Mouse (Mus musculus) adrenal gland, postnatal 4 days (tissue): ENCODE data around the gene Ccdc144b. TPM values are rescaled to one million over a fixed set of nuclear protein-coding genes. Genes with fewer than 3 reads are reported as not detected.

Source experiments
- DNase-seq, 2 experiments: peaks; one replicate each; pipeline ENCODE4 v3.0.0; 2021 to 2022; ENCODE audit warnings: low spot score in 2 of 2, mixed read lengths in 2 of 2
- long read RNA-seq, 2 experiments: library from polyadenylated mRNA; stranded (forward); transcript quantifications; one replicate each; pipeline ENCODE4 v2.0.0; 2021
- total RNA-seq, 2 experiments: library from RNA; stranded (reverse); gene quantifications; 2 replicates each; pipeline ENCODE4 v1.2.3; 2021

Gene Ccdc144b
- total RNA-seq = not detected
- long read RNA-seq, experiment 1 = 0 reads
- long read RNA-seq, experiment 2 = 0 reads

DNA sequence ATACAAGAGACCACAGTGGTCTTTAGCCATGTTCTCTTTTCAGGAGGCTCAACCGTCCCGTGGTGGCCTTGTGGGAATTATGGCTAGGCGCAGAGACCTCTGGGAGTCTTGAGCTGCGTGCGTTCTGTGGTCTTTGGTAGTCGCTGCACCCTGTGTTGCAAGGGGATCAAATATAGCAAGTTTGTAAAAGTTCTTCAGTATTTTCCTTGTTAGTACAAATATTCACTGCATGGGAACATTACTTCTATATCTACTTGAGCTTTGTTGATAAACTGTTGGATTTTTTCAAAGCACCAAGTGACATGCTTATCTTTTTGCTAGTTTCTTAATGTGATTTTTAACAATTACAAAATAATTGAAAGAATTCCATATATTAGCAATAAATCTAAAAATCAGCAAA lies at the start of gene Ccdc144b:
Ccdc144b (minus strand) TSS at position 101 of the 400 bp plus-strand sequence.
- DNase-seq = no peak

GRCm38 (mm10) chr3:36095371-36095770 lies 42.0 kb upstream of the Ccdc144b start:
- no peak for DNase-seq

GRCm38 (mm10) chr3:36087591-36087990 lies 34.2 kb upstream of the Ccdc144b start:
- DNase-seq = no peak

DNA sequence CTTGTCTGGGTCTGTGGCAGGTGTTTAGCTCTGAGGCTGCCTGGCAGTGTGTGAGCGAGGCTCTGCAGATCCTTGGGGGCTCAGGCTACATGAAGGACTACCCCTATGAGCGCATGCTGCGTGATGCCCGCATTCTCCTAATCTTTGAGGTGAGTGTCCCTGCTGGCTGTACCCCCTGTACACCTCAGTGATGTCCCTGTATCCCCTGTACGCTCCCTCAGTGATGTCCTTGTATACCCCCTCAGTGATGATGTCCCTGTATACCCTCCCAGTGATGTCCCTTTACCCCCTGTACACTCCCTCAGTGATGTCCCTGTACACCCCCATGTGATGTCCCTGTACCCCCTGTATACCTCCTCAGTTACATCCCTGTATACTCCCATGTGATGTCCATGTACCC lies 32.0 kb upstream of the Ccdc144b start:
- no peak for DNase-seq

GRCm38 (mm10) chr3:36083381-36083780 lies 30.0 kb upstream of the Ccdc144b start:
- no peak for DNase-seq

DNA sequence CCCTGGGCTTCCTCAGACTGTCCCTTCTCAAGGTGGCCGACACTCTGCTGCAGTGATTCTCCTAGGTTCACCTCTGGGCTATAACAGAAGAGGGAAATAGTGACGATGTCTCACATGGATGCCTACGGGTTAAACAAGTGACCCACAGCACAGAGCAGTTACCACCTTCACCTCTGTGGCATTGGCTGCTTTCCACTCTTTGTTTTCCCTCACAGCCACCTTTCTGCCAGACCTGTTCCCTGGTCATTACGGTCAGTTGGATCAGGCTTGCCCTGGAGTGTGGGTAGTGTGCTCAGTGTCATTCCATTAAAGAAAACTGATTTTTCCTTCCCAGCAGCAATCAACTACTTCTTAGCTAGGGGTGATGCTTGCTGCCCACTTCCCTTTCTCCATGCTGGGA lies 29.5 kb upstream of the Ccdc144b start:
- DNase-seq = no peak

DNA sequence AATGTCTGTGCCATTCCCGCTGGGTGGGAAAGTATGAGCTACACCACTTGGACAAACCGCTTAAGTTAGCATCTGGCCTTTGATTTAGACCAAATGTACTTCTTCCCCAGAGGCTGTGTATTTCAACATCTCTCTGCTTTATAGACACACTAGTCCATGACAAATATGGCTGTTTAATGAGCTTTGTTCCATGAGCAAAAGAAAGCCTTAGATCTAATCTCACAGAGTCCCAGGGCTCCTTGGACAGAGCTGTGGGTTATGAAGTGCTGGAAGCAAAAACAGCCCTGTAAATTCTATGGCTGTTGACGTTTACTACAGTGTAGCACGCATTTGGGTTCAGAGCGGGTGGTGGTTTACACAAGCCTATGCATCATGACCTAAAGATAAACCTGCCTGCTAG lies 27.4 kb upstream of the Ccdc144b start:
- DNase-seq = no peak

DNA sequence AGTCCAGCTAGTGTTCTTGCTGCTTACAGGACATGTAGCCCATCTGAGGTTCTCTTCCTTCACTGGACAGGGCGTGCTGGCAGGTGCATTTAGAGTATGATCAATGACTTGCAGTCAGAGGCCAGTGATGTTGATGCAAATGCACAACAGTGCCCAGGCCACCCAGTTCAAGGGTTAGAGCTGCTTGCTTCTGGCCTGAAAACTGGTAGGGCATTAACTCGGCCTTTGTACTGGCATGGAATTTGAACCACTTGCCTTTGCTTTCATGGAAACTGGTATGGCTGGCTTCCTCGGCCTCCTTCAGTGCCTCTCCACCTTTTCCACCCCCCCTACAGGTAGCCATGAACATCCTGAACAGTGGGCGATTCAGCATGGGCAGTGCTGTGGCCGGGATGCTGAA lies 26.5 kb upstream of the Ccdc144b start:
- DNase-seq = no peak

- DNase-seq = no peak
Observed at GRCm38 (mm10) chr3:36077386-36077785, 24.0 kb upstream of the Ccdc144b start.

- DNase-seq = no peak
Observed at GRCm38 (mm10) chr3:36075466-36075865, 22.1 kb upstream of the Ccdc144b start.

- no peak for DNase-seq
Observed at GRCm38 (mm10) chr3:36074231-36074630, 20.9 kb upstream of the Ccdc144b start.

DNA sequence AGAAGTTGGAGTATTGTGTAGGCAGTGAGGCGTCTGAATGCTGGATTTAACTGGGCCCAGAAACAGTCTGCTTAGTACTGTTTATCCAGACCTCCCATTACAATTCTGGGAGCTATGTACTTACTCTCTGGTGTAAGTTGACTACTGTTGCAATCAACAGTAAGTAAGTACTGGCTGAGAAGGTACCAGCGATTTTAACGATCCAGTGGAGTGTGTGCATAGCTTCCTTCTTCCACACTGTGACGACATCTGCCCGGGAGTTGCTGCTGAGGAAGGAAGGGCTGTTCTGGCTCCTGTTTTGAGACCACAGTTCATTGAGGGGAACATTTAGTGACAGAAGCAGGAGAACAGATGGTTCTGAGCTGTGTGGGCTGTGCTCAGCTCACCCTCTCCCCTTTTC lies 17.7 kb upstream of the Ccdc144b start:
- DNase-seq = no peak

- DNase-seq = no peak
Observed at GRCm38 (mm10) chr3:36070436-36070835, 17.1 kb upstream of the Ccdc144b start.

DNA sequence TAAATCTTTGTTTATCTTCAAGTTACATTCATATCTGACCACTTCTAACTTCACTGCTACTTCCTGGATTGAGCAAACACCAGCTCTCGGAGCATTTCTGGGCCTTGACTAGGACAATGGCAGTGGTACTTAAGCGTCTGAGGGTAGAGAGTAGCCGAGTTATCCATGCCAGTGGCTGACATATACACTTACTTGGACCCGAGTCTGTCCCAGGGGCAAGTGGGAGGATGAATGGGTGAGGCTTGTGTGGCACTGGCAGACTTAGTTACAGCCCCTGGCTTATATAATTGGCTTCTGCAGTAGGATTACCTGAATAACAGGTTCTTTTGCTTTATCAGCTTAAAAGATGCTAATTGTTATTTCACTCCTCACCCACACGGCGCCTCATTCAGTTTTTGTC lies 14.4 kb upstream of the Ccdc144b start:
- DNase-seq = no peak

DNA sequence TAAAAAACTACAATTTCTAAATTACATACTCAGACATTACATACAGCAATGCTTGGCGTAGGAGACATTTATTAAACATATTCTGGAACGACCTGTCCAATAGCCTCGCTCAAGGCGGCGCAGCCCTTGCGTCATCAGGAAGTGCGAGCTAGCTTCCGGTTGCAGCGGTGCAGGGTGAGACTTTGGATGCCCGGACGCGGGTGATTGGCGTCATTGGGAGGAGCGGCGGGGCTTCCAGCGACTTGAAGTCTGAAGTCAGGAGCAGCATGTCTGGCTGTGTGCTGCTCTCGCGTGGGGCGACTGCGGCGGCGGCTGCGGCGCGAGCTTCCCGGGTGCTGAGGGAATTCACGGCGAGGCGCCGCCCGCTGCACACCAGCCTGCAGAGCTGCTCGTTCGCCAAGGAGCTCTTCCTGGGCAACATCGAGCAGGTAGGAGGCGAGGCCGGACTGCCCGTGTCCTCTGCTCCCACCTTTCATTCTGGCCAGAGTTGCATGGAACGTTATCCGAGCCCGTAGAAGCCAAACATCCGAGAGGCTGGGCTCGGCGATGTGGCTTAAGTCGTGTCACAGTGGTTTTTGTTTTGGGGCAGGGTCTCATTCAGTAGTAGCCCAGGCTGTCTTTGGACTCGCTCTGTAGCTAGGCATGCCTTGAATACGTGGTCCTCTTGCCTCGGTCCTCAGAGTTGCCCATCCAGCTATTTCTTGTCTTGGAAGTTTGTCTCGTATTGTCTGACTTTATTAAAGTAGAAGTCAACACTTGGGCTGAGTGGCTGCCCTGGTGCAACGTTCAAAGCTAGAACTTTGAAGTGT lies 12.7 kb upstream of the Ccdc144b start, which contains the start of gene Acad9:
Acad9 (plus strand) TSS at position 137 of the 809 bp plus-strand sequence.
- DNase-seq = peak; percentile 76 to 90

- DNase-seq = no peak
Observed at GRCm38 (mm10) chr3:36065166-36065565, 11.8 kb upstream of the Ccdc144b start.

- DNase-seq = no peak
Observed at GRCm38 (mm10) chr3:36064592-36065061, 11.3 kb upstream of the Ccdc144b start.

GRCm38 (mm10) chr3:36060096-36060850 lies 6.9 kb upstream of the Ccdc144b start:
- DNase-seq = peak in 1 of 2 experiments; percentile 25

- no peak for DNase-seq
Observed at GRCm38 (mm10) chr3:36049106-36049505, 4.2 kb downstream of the Ccdc144b start.

DNA sequence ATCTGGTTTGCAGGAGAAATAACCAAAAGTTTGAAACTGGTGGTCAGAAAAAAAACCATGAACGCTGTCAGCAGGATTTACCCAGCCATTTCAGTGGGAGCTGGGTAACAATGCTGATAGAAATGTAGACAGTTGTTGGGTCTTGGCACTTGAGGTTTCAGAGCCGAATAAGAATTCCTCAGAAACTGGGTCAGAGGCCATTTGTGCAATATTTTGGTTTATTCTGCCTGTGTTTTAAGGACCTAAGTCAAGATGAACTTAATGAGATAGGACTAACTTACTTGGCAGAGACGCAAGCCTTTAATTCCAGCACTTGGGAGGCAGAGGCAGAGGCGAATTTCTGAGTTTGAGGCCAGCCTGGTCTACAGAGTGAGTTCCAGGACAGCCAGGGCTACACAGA lies 8.3 kb downstream of the Ccdc144b start:
- DNase-seq = no peak

DNA sequence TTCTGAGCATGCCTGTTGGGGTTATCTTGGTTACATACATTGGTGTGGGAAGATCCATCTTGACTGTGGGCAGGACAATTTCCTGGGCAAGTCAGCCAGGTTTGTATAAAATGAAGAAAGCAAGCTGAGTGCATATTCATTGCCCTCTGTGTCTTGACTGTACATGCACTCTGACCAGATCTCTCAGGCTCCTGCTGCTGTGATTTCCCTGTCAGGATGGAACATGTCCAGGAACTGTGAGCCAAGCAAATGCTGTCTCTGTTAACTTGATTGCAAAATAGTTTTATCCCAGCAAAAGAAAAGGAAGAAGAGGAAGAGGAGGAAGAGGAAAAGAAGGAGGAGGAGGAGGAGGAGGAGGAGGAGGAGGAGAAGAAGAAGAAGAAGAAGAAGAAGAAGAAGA lies 8.8 kb downstream of the Ccdc144b start:
- DNase-seq = no peak
